Mouse (Mus musculus) ES-E14 (cell line): Measurements from ENCODE around the gene Bicra.

ENCODE experiments used
- HCFC1 ChIP-seq: IDR thresholded peaks from 2 replicates; pipeline ENCODE4 v1.6.1; 2012; ENCODE audit warnings: low read length, inconsistent platforms, borderline replicate concordance; ENCODE audit not compliant: insufficient read depth
- ZC3H11A ChIP-seq: IDR thresholded peaks from 2 replicates; pipeline ENCODE4 v1.6.1; 2012; ENCODE audit warnings: low read depth, mild to moderate bottlenecking, inconsistent platforms, low read length, borderline replicate concordance

DNA sequence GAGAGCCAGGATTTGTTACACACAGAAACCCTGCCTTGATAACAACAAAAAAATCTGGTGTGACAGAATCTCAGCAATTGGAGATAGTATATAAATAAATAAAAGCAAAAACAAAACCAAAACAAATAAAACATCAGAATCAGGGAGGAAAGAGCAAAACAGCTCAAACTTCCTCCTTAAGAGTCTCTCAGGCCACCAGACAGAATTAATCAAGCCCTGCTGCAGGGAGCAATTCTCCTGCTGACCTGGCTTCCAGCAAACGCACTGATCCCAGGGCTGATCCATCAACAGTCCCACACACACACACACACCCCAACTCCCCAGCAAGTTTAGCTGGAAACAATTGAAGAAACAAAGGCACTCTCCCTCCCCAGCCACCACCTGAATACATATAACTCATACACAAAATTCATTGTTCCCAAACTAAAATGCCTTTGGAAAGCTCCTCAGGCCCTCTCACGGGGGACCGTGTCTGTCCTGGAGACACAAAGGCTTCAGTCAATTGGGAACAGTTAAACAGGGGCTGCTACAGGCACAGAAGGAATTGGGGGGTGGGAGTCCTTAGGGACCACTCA is 3.8 kb downstream of the Bicra start:
- TF ChIP-seq HCFC1: no peak
- TF ChIP-seq ZC3H11A: no peak
